Mouse (Mus musculus): ENCODE measurements at regions not wholly inside any gene's neighbourhood (a gene's known extent, or its start where the extent isn't known, plus 50 kb on each side); places are given as distances from the start of the nearest gene placed in this dataset.
A peak's percentile ranks its signal among the peaks of the same experiment; 100 is the strongest.

- H3K9ac ChIP-seq (ENCODE audit: low read depth, low read length), result no peak overlapping the region
- H3K4me2 ChIP-seq (ENCODE audit: low read length), result no peak overlapping the region
- 57% methylated on average over 2 of the region's 2 CpGs for whole genome bisulfite sequencing
- ATAC-seq (replicated peaks; ENCODE audit: low FRiP score, low read depth) (no peak), DNase-seq (ENCODE audit: low spot score) (no peak)
- H3K27me3 ChIP-seq (ENCODE audit: insufficient read depth, low read length), result no peaks in the 10 kb centered on the region
- H3K9me3 ChIP-seq (replicated peaks; ENCODE audit: low read length), result no peaks in the 10 kb centered on the region
- H3K27ac ChIP-seq, result no peak overlapping the region
- no peaks in the 10 kb centered on the region for H3K36me3 ChIP-seq (ENCODE audit: insufficient read depth, low read length)
- no peaks in the 10 kb centered on the region for H3K4me1 ChIP-seq (replicated peaks; ENCODE audit: insufficient read depth, low read length)
- no peak overlapping the region for H3K4me3 ChIP-seq (replicated peaks; ENCODE audit: low read depth, low read length)
- TF ChIP-seq CTCF (IDR thresholded peaks at IDR 0.05; ENCODE audit: low read depth), result no peak
These were observed 317.1 kb downstream of the Matn1 start for GRCm38 (mm10) chr4:131261236-131261635.

GRCm38 (mm10) chr4:131262909-131263308, 318.7 kb downstream of the Matn1 start:
- Histone ChIP-seq H3K36me3 (ENCODE audit: insufficient read depth, low read length) (no peaks in the 10 kb centered on the region), H3K4me3 (replicated peaks; ENCODE audit: low read depth, low read length) (no peak overlapping the region), H3K27ac (no peak overlapping the region), H3K9ac (ENCODE audit: low read depth, low read length) (no peak overlapping the region), H3K4me2 (ENCODE audit: low read length) (no peak overlapping the region), H3K4me1 (replicated peaks; ENCODE audit: insufficient read depth, low read length) (0 out of 2 replicates have a peak, but pooled peaks cover 3% of the 10 kb centered on the region), H3K9me3 (replicated peaks; ENCODE audit: low read length) (no peaks in the 10 kb centered on the region), H3K27me3 (ENCODE audit: insufficient read depth, low read length) (no peaks in the 10 kb centered on the region)
- no peak for TF ChIP-seq CTCF (IDR thresholded peaks at IDR 0.05; ENCODE audit: low read depth)
- DNase-seq (ENCODE audit: low spot score) (no peak), ATAC-seq (replicated peaks; ENCODE audit: low FRiP score, low read depth) (no peak)
- 77% methylated on average over 6 of the region's 6 CpGs for WGBS

- 18% methylated on average over 9 of the region's 9 CpGs for WGBS
- ATAC-seq (replicated peaks; ENCODE audit: low FRiP score, low read depth) (no peak), DNase-seq (ENCODE audit: low spot score) (no peak)
- H3K9me3 ChIP-seq (replicated peaks; ENCODE audit: low read length), result no peaks in the 10 kb centered on the region
- 0 out of 2 replicates have a peak, but pooled peaks cover 3% of the 10 kb centered on the region for H3K4me1 ChIP-seq (replicated peaks; ENCODE audit: insufficient read depth, low read length)
- H3K27me3 ChIP-seq (ENCODE audit: insufficient read depth, low read length), result no peaks in the 10 kb centered on the region
- H3K36me3 ChIP-seq (ENCODE audit: insufficient read depth, low read length), result no peaks in the 10 kb centered on the region
- H3K4me2 ChIP-seq (ENCODE audit: low read length), result no peak overlapping the region
- H3K9ac ChIP-seq (ENCODE audit: low read depth, low read length), result no peak overlapping the region
- TF ChIP-seq CTCF (IDR thresholded peaks at IDR 0.05; ENCODE audit: low read depth), result no peak; the same call in 1 of the 2 replicates
- no peak overlapping the region for H3K27ac ChIP-seq
- H3K4me3 ChIP-seq (replicated peaks; ENCODE audit: low read depth, low read length), result no peak overlapping the region
These were observed 322.6 kb downstream of the Matn1 start for GRCm38 (mm10) chr4:131266764-131267163.

GRCm38 (mm10) chr4:131267760-131268159, 323.6 kb downstream of the Matn1 start:
- H3K36me3 ChIP-seq (ENCODE audit: insufficient read depth, low read length), result no peaks in the 10 kb centered on the region
- no peak overlapping the region for H3K27ac ChIP-seq
- no peak overlapping the region for H3K4me3 ChIP-seq (replicated peaks; ENCODE audit: low read depth, low read length)
- DNase-seq (ENCODE audit: low spot score), result peak; percentile 71
- no peak for ATAC-seq (replicated peaks; ENCODE audit: low FRiP score, low read depth)
- no peaks in the 10 kb centered on the region for H3K27me3 ChIP-seq (ENCODE audit: insufficient read depth, low read length)
- WGBS, result 31% methylated on average over 10 of the region's 10 CpGs
- H3K4me1 ChIP-seq (replicated peaks; ENCODE audit: insufficient read depth, low read length), result 0 out of 2 replicates have a peak, but pooled peaks cover 3% of the 10 kb centered on the region
- no peak overlapping the region for H3K4me2 ChIP-seq (ENCODE audit: low read length)
- TF ChIP-seq CTCF (IDR thresholded peaks at IDR 0.05; ENCODE audit: low read depth), result no peak
- H3K9ac ChIP-seq (ENCODE audit: low read depth, low read length), result no peak overlapping the region
- H3K9me3 ChIP-seq (replicated peaks; ENCODE audit: low read length), result no peaks in the 10 kb centered on the region

- H3K36me3 ChIP-seq (ENCODE audit: insufficient read depth, low read length), result no peaks in the 10 kb centered on the region
- WGBS, result 20% methylated on average over 7 of the region's 7 CpGs
- H3K4me3 ChIP-seq (replicated peaks; ENCODE audit: low read depth, low read length), result no peak overlapping the region
- H3K27me3 ChIP-seq (ENCODE audit: insufficient read depth, low read length), result no peaks in the 10 kb centered on the region
- TF ChIP-seq CTCF (IDR thresholded peaks at IDR 0.05; ENCODE audit: low read depth), result peak; percentile 73
- ATAC-seq (replicated peaks; ENCODE audit: low FRiP score, low read depth) (peak; percentile 74; the same call in 1 of the 2 replicates), DNase-seq (ENCODE audit: low spot score) (peak; percentile 75)
- H3K4me1 ChIP-seq (replicated peaks; ENCODE audit: insufficient read depth, low read length), result 0 out of 2 replicates have a peak, but pooled peaks cover 3% of the 10 kb centered on the region
- no peaks in the 10 kb centered on the region for H3K9me3 ChIP-seq (replicated peaks; ENCODE audit: low read length)
- H3K27ac ChIP-seq, result no peak overlapping the region
- H3K4me2 ChIP-seq (ENCODE audit: low read length), result no peak overlapping the region
- H3K9ac ChIP-seq (ENCODE audit: low read depth, low read length), result no peak overlapping the region
These were observed 326.0 kb downstream of the Matn1 start for GRCm38 (mm10) chr4:131270192-131270591.

- no peak for TF ChIP-seq CTCF (IDR thresholded peaks at IDR 0.05; ENCODE audit: low read depth)
- Histone ChIP-seq H3K36me3 (ENCODE audit: insufficient read depth, low read length) (no peaks in the 10 kb centered on the region), H3K9me3 (replicated peaks; ENCODE audit: low read length) (no peaks in the 10 kb centered on the region), H3K4me1 (replicated peaks; ENCODE audit: insufficient read depth, low read length) (0 out of 2 replicates have a peak, but pooled peaks cover 3% of the 10 kb centered on the region), H3K4me3 (replicated peaks; ENCODE audit: low read depth, low read length) (no peak overlapping the region), H3K4me2 (ENCODE audit: low read length) (no peak overlapping the region), H3K27me3 (ENCODE audit: insufficient read depth, low read length) (no peaks in the 10 kb centered on the region), H3K9ac (ENCODE audit: low read depth, low read length) (no peak overlapping the region), H3K27ac (no peak overlapping the region)
- 83% methylated on average over 7 of the region's 7 CpGs for WGBS
- DNase-seq (ENCODE audit: low spot score), result no peak
- no peak for ATAC-seq (replicated peaks; ENCODE audit: low FRiP score, low read depth)
These were observed 327.9 kb downstream of the Matn1 start for GRCm38 (mm10) chr4:131272060-131272459.

GRCm38 (mm10) chr4:131293560-131293959, 349.4 kb downstream of the Matn1 start:
- no peak for DNase-seq (ENCODE audit: low spot score)
- ATAC-seq (replicated peaks; ENCODE audit: low FRiP score, low read depth), result no peak
- no peak overlapping the region for H3K27ac ChIP-seq

More at GRCm38 (mm10) chr4:131293560-131293959, 349.4 kb downstream of the Matn1 start:
- H3K9ac ChIP-seq (ENCODE audit: low read depth, low read length), result no peak overlapping the region
- H3K4me2 ChIP-seq (ENCODE audit: low read length), result no peak overlapping the region
- no peaks in the 10 kb centered on the region for H3K4me1 ChIP-seq (replicated peaks; ENCODE audit: insufficient read depth, low read length)
- TF ChIP-seq CTCF (IDR thresholded peaks at IDR 0.05; ENCODE audit: low read depth), result no peak
- H3K27me3 ChIP-seq (ENCODE audit: insufficient read depth, low read length), result no peaks in the 10 kb centered on the region
- no peak overlapping the region for H3K4me3 ChIP-seq (replicated peaks; ENCODE audit: low read depth, low read length)
- H3K9me3 ChIP-seq (replicated peaks; ENCODE audit: low read length), result no peaks in the 10 kb centered on the region
- 74% methylated on average over 2 of the region's 2 CpGs for WGBS
- H3K36me3 ChIP-seq (ENCODE audit: insufficient read depth, low read length), result no peaks in the 10 kb centered on the region
